Mouse (Mus musculus): ENCODE data around the gene Gm9958. TPM values are rescaled to one million over a fixed set of nuclear protein-coding genes. Genes with fewer than 3 reads are reported as not detected.

The Gm9958 gene
- polyA plus RNA-seq, 1 experiment from 2014 or later: 6.5 TPM

GRCm38 (mm10) chr5:90365141-90365951, 1.7 kb upstream of the Gm9958 start:
- Histone ChIP-seq H3K27me3 (ENCODE audit: insufficient read depth, poor library complexity, severe bottlenecking) (no peaks in the 10 kb centered on the region), H3K27ac (peak overlapping the region; percentile 99), H3K4me1 (replicated peaks) (peaks cover 23% of the 10 kb centered on the region), H3K9me3 (no peaks in the 10 kb centered on the region), H3K4me3 (peak overlapping the region; percentile 95), H3K36me3 (peaks cover 12% of the 10 kb centered on the region; the same call in 1 of the 2 replicates)
- peak; percentile 65 for DNase-seq (ENCODE audit: low spot score)
- under 1% methylated on average over 60 of the region's 61 CpGs for WGBS

GRCm38 (mm10) chr5:90366121-90367066, 610 bp upstream of the Gm9958 start, which contains the start of gene Ankrd17:
TSS of gene Ankrd17 (minus strand) at chr5:90366577.
- DNase-seq (ENCODE audit: low spot score): peak; percentile 93
- WGBS: under 1% methylated on average over 101 of the region's 104 CpGs
- H3K4me3 ChIP-seq: peak within 1 kb of the TSS; percentile 95
- no peaks in the 10 kb centered on the region for H3K9me3 ChIP-seq
- H3K36me3 ChIP-seq: 0 out of 2 replicates have a peak, but pooled peaks cover 9% of the 10 kb centered on the region
- H3K27ac ChIP-seq: peak within 1 kb of the TSS; percentile 99
- no peaks in the 10 kb centered on the region for H3K27me3 ChIP-seq (ENCODE audit: insufficient read depth, poor library complexity, severe bottlenecking)
- peaks cover 23% of the 10 kb centered on the region for H3K4me1 ChIP-seq (replicated peaks)

- no peak for DNase-seq (ENCODE audit: low spot score)
- WGBS: 85% methylated on average over 5 of the region's 5 CpGs
Measured at GRCm38 (mm10) chr5:90370401-90370800, 3.4 kb downstream of the Gm9958 start.

GRCm38 (mm10) chr5:90373708-90374107, 6.7 kb downstream of the Gm9958 start:
- Histone ChIP-seq H3K27me3 (ENCODE audit: insufficient read depth, poor library complexity, severe bottlenecking) (no peaks in the 10 kb centered on the region), H3K4me3 (no peak overlapping the region), H3K36me3 (no peaks in the 10 kb centered on the region), H3K9me3 (no peaks in the 10 kb centered on the region), H3K4me1 (replicated peaks) (no peaks in the 10 kb centered on the region), H3K27ac (no peak overlapping the region)
- DNase-seq (ENCODE audit: low spot score): no peak
- 89% methylated on average over 4 of the region's 4 CpGs for WGBS

More at GRCm38 (mm10) chr5:90370401-90370800, 3.4 kb downstream of the Gm9958 start:
- no peak overlapping the region for H3K27ac ChIP-seq
- peaks cover 8% of the 10 kb centered on the region for H3K4me1 ChIP-seq (replicated peaks)
- no peak overlapping the region for H3K4me3 ChIP-seq
- no peaks in the 10 kb centered on the region for H3K27me3 ChIP-seq (ENCODE audit: insufficient read depth, poor library complexity, severe bottlenecking)
- H3K9me3 ChIP-seq: no peaks in the 10 kb centered on the region
- no peaks in the 10 kb centered on the region for H3K36me3 ChIP-seq

GRCm38 (mm10) chr5:90381458-90381857, 14.5 kb downstream of the Gm9958 start:
- H3K36me3 ChIP-seq: no peaks in the 10 kb centered on the region
- WGBS: 84% methylated on average over 4 of the region's 4 CpGs
- no peak overlapping the region for H3K27ac ChIP-seq
- H3K4me1 ChIP-seq (replicated peaks): no peaks in the 10 kb centered on the region
- no peaks in the 10 kb centered on the region for H3K9me3 ChIP-seq
- no peak overlapping the region for H3K4me3 ChIP-seq
- H3K27me3 ChIP-seq (ENCODE audit: insufficient read depth, poor library complexity, severe bottlenecking): no peaks in the 10 kb centered on the region
- DNase-seq (ENCODE audit: low spot score): no peak

- DNase-seq (ENCODE audit: low spot score): no peak
- WGBS: 47% methylated on average over 1 of the region's 1 CpGs
- H3K27ac ChIP-seq: no peak overlapping the region
Measured at GRCm38 (mm10) chr5:90383080-90383479, 16.1 kb downstream of the Gm9958 start.

GRCm38 (mm10) chr5:90393764-90394163, 26.8 kb downstream of the Gm9958 start:
- H3K9me3 ChIP-seq: no peaks in the 10 kb centered on the region
- H3K27me3 ChIP-seq (ENCODE audit: insufficient read depth, poor library complexity, severe bottlenecking): no peaks in the 10 kb centered on the region
- H3K36me3 ChIP-seq: no peaks in the 10 kb centered on the region
- 68% methylated on average over 5 of the region's 5 CpGs for WGBS
- H3K4me3 ChIP-seq: no peak overlapping the region
- H3K4me1 ChIP-seq (replicated peaks): no peaks in the 10 kb centered on the region
- no peak for DNase-seq (ENCODE audit: low spot score)
- H3K27ac ChIP-seq: no peak overlapping the region

More at GRCm38 (mm10) chr5:90383080-90383479, 16.1 kb downstream of the Gm9958 start:
- Histone ChIP-seq H3K4me3 (no peak overlapping the region), H3K36me3 (no peaks in the 10 kb centered on the region), H3K9me3 (no peaks in the 10 kb centered on the region), H3K27me3 (ENCODE audit: insufficient read depth, poor library complexity, severe bottlenecking) (no peaks in the 10 kb centered on the region), H3K4me1 (replicated peaks) (no peaks in the 10 kb centered on the region)

GRCm38 (mm10) chr5:90394322-90394721, 27.3 kb downstream of the Gm9958 start:
- H3K4me3 ChIP-seq: no peak overlapping the region
- H3K4me1 ChIP-seq (replicated peaks): no peaks in the 10 kb centered on the region
- no peak for DNase-seq (ENCODE audit: low spot score)
- H3K27ac ChIP-seq: no peak overlapping the region
- H3K9me3 ChIP-seq: no peaks in the 10 kb centered on the region
- H3K27me3 ChIP-seq (ENCODE audit: insufficient read depth, poor library complexity, severe bottlenecking): no peaks in the 10 kb centered on the region
- no peaks in the 10 kb centered on the region for H3K36me3 ChIP-seq
- WGBS: 73% methylated on average over 4 of the region's 4 CpGs

- no peaks in the 10 kb centered on the region for H3K4me1 ChIP-seq (replicated peaks)
- WGBS: 91% methylated on average over 4 of the region's 4 CpGs
- H3K4me3 ChIP-seq: no peak overlapping the region
- H3K27ac ChIP-seq: no peak overlapping the region
- no peak for DNase-seq (ENCODE audit: low spot score)
- no peaks in the 10 kb centered on the region for H3K36me3 ChIP-seq
- no peaks in the 10 kb centered on the region for H3K9me3 ChIP-seq
- no peaks in the 10 kb centered on the region for H3K27me3 ChIP-seq (ENCODE audit: insufficient read depth, poor library complexity, severe bottlenecking)
Measured at GRCm38 (mm10) chr5:90396817-90397216, 29.8 kb downstream of the Gm9958 start.

GRCm38 (mm10) chr5:90405210-90405609, 38.2 kb downstream of the Gm9958 start:
- Histone ChIP-seq H3K4me3 (no peak overlapping the region), H3K4me1 (replicated peaks) (no peaks in the 10 kb centered on the region), H3K27me3 (ENCODE audit: insufficient read depth, poor library complexity, severe bottlenecking) (no peaks in the 10 kb centered on the region), H3K27ac (no peak overlapping the region), H3K36me3 (no peaks in the 10 kb centered on the region), H3K9me3 (no peaks in the 10 kb centered on the region)
- DNase-seq (ENCODE audit: low spot score): no peak
- WGBS: 91% methylated on average over 4 of the region's 4 CpGs

- Histone ChIP-seq H3K36me3 (no peaks in the 10 kb centered on the region), H3K4me1 (replicated peaks) (no peaks in the 10 kb centered on the region), H3K27me3 (ENCODE audit: insufficient read depth, poor library complexity, severe bottlenecking) (no peaks in the 10 kb centered on the region), H3K4me3 (no peak overlapping the region), H3K27ac (no peak overlapping the region), H3K9me3 (no peaks in the 10 kb centered on the region)
- WGBS: 90% methylated on average over 8 of the region's 8 CpGs
- DNase-seq (ENCODE audit: low spot score): no peak
Measured at GRCm38 (mm10) chr5:90414142-90414924, 47.3 kb downstream of the Gm9958 start.

GRCm38 (mm10) chr5:90414925-90415295, 47.9 kb downstream of the Gm9958 start:
- H3K36me3 ChIP-seq: no peaks in the 10 kb centered on the region
- WGBS: 71% methylated on average over 6 of the region's 6 CpGs

More at GRCm38 (mm10) chr5:90414925-90415295, 47.9 kb downstream of the Gm9958 start:
- no peak for DNase-seq (ENCODE audit: low spot score)
- Histone ChIP-seq H3K27me3 (ENCODE audit: insufficient read depth, poor library complexity, severe bottlenecking) (no peaks in the 10 kb centered on the region), H3K4me1 (replicated peaks) (no peaks in the 10 kb centered on the region), H3K27ac (no peak overlapping the region), H3K4me3 (no peak overlapping the region), H3K9me3 (no peaks in the 10 kb centered on the region)

All from hindbrain, embryonic 10.5 days (tissue).